Mouse (Mus musculus) right cerebral cortex, postnatal 14 days (tissue): ENCODE data around the gene Zfp467.

ENCODE experiments used
- DNase-seq: peaks from one replicate; pipeline ENCODE4 v3.0.0; 2022

Gene Zfp467

GRCm38 (mm10) chr6:48439654-48440053 is 6.0 kb downstream of the Zfp467 start:
- DNase-seq, result no peak

GRCm38 (mm10) chr6:48438475-48439125 is 7.0 kb downstream of the Zfp467 start:
- DNase-seq, result no peak

GRCm38 (mm10) chr6:48437679-48438376 is 7.8 kb downstream of the Zfp467 start:
- no peak for DNase-seq

GRCm38 (mm10) chr6:48435706-48436349 is 9.8 kb downstream of the Zfp467 start:
- no peak for DNase-seq

- no peak for DNase-seq
Observed at GRCm38 (mm10) chr6:48435111-48435510, 10.5 kb downstream of the Zfp467 start.

GRCm38 (mm10) chr6:48434651-48435050 is 11.0 kb downstream of the Zfp467 start:
- DNase-seq, result no peak

- no peak for DNase-seq
Observed at GRCm38 (mm10) chr6:48432893-48433816, 12.5 kb downstream of the Zfp467 start.

- DNase-seq, result no peak
Observed at GRCm38 (mm10) chr6:48430748-48431147, 14.9 kb downstream of the Zfp467 start.

GRCm38 (mm10) chr6:48428769-48429557 is 16.7 kb downstream of the Zfp467 start:
- DNase-seq, result no peak

GRCm38 (mm10) chr6:48426956-48427355 is 18.7 kb downstream of the Zfp467 start:
- DNase-seq, result no peak

GRCm38 (mm10) chr6:48424074-48424473 is 21.6 kb downstream of the Zfp467 start:
- DNase-seq, result no peak

GRCm38 (mm10) chr6:48423336-48423735 is 22.3 kb downstream of the Zfp467 start:
- DNase-seq, result no peak

- DNase-seq, result no peak
Observed at GRCm38 (mm10) chr6:48420647-48421046, 25.0 kb downstream of the Zfp467 start.

- no peak for DNase-seq
Observed at GRCm38 (mm10) chr6:48416486-48416885, 29.1 kb downstream of the Zfp467 start.

- DNase-seq, result no peak
Observed at GRCm38 (mm10) chr6:48415636-48416035, 30.0 kb downstream of the Zfp467 start.

- no peak for DNase-seq
Observed at GRCm38 (mm10) chr6:48414886-48415285, 30.7 kb downstream of the Zfp467 start.

GRCm38 (mm10) chr6:48413081-48413480 is 32.5 kb downstream of the Zfp467 start:
- DNase-seq, result no peak

- no peak for DNase-seq
Observed at GRCm38 (mm10) chr6:48412662-48413061, 33.0 kb downstream of the Zfp467 start.

GRCm38 (mm10) chr6:48412147-48412546 is 33.5 kb downstream of the Zfp467 start:
- DNase-seq, result no peak

GRCm38 (mm10) chr6:48411193-48412092 is 34.2 kb downstream of the Zfp467 start:
- DNase-seq, result no peak

- no peak for DNase-seq
Observed at GRCm38 (mm10) chr6:48410551-48410950, 35.1 kb downstream of the Zfp467 start.
